Mouse (Mus musculus) brain, adult 10 weeks (tissue): ENCODE data around the gene Arsj. TPM values are rescaled to one million over a fixed set of nuclear protein-coding genes. Genes with fewer than 3 reads are reported as not detected.

ENCODE experiments used
- polyA plus RNA-seq: library from polyadenylated mRNA; stranded (reverse); fragments of 350-450 nt; fragmentation: Illumina TruSeq; extraction: RNeasy Lipid Tissue Mini Kit (QIAGEN cat#74804); gene quantifications from one replicate; pipeline ENCODE4 v1.2.3, GENCODE M21; 2015; ENCODE audit warnings: low read depth, low replicate concordance

Gene Arsj
- polyA plus RNA-seq, result 1.7 TPM

GRCm38 (mm10) chr3:126363568-126364505 is at the start of gene Arsj:
Arsj (plus strand) TSS chr3:126363684.

Other genes with a start within 250 kb of the Arsj start
- 66.2 TPM for gene Camk2d, start 232.6 kb downstream of the Arsj start, polyA plus RNA-seq